In the genomic region with DNA sequence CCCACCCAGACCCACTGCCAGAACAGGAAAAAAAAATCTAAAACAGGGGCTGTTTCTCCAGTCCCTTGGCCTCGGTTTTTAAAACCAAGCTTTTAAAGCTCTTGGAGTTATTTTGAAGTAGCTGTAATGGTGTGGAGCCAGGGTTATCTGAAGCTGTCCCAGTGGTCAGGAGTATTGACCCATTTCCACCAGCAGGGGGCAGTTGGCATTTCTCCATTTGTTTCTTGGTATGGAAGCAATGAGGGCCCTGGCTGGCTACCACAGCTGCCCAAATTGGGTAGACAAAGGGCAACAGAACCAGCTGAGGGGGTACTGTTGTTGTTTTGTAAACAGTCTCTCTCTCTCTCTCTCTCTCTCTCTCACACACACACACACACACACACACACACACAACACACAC, we compare ENCODE assay signal across 7 mouse cellular contexts.
A peak's percentile ranks its signal among the peaks of the same experiment; 100 is the strongest.
DNase-seq lines count a peak whose midpoint lies in the region; TF ChIP-seq lines count a peak whose summit lies in the region.

No protein-coding gene starts in this region.

- H3K4me1 ChIP-seq in MEL (ENCODE audit: control insufficient read depth in 1 of 2, insufficient read depth in 2 of 2, low read length in 2 of 2): 0 out of 4 replicates have a peak, but pooled peaks cover 0 to 2% of the 10 kb centered on the region in 2 experiments
- peaks cover 3% of the 10 kb centered on the region for H3K4me1 ChIP-seq in bone marrow, adult 2 months (ENCODE audit: control insufficient read depth, insufficient read depth, low read length)
- no peaks in the 10 kb centered on the region for H3K4me1 ChIP-seq in lung, adult 2 months (ENCODE audit: control insufficient read depth, insufficient read depth, low read length)

- peak; percentile 61 to 72 (median 70) for TF ChIP-seq CTCF in MEL (IDR thresholded peaks at IDR 0.05 in 2 of 3, conservative IDR thresholded peaks at IDR 0.05 in 1 of 3; ENCODE audit: control insufficient read depth in 1 of 3, insufficient read depth in 1 of 3, low read depth in 2 of 3, low read length in 3 of 3, poor library complexity in 1 of 3, severe bottlenecking in 1 of 3)
- TF ChIP-seq CTCF in bone marrow, adult 2 months (IDR thresholded peaks at IDR 0.05; ENCODE audit: control insufficient read depth, insufficient read depth, low read length): peak; percentile 67
- TF ChIP-seq CTCF in lung, adult 2 months (IDR thresholded peaks at IDR 0.05; ENCODE audit: insufficient read depth, low read length): peak; percentile 63

- H3K79me2 ChIP-seq in MEL (ENCODE audit: control insufficient read depth, insufficient read depth, low read length, poor library complexity): no peaks in the 10 kb centered on the region

- H3K27me3 ChIP-seq in MEL (ENCODE audit: control insufficient read depth in 1 of 2, insufficient read depth in 2 of 2, low read length in 2 of 2): no peaks in the 10 kb centered on the region

- peak; percentile 75 for TF ChIP-seq RAD21 in MEL (IDR thresholded peaks at IDR 0.05; ENCODE audit: low read depth, low read length)

- intact Hi-C loops in left cerebral cortex, postnatal 36 days (cut with DNase I): no loop called here
- intact Hi-C loops in heart, postnatal 10 days (cut with DNase I): loop anchor here (1.0 kb wide), 1 partner anchor 215 kb away; no protein-coding TSS in a partner anchor

- H3K27ac ChIP-seq in MEL (ENCODE audit: control insufficient read depth, low read depth, low read length): no peak overlapping the region
- no peak overlapping the region for H3K27ac ChIP-seq in bone marrow, adult 2 months (ENCODE audit: control insufficient read depth, insufficient read depth, low read depth, low read length, poor library complexity)

- no peak overlapping the region for H3K4me3 ChIP-seq in MEL (ENCODE audit: control insufficient read depth in 1 of 2, insufficient read depth in 1 of 2, low read depth in 2 of 2, low read length in 2 of 2)
- H3K4me3 ChIP-seq in bone marrow, adult 2 months (replicated peaks; ENCODE audit: control insufficient read depth, low read depth, low read length): no peak overlapping the region
- no peak overlapping the region for H3K4me3 ChIP-seq in lung, adult 2 months (replicated peaks; ENCODE audit: extremely low read depth, low read depth, low read length)

- no peak for TF ChIP-seq EP300 in MEL (IDR thresholded peaks at IDR 0.05; ENCODE audit: low read depth in 1 of 2, low read length in 2 of 2)

- no peaks in the 10 kb centered on the region for H3K9me3 ChIP-seq in MEL (replicated peaks; ENCODE audit: insufficient read depth, low read length)

- no peak overlapping the region for H3K9ac ChIP-seq in MEL (ENCODE audit: control insufficient read depth, low read depth, low read length, poor library complexity, severe bottlenecking)

- TF ChIP-seq POLR2A in MEL (IDR thresholded peaks at IDR 0.05; ENCODE audit: control insufficient read depth in 1 of 2, insufficient read depth in 1 of 2, low read depth in 1 of 2, low read length in 2 of 2, poor library complexity in 1 of 2): no peak
- no peak for TF ChIP-seq POLR2A in bone marrow, adult 2 months (IDR thresholded peaks at IDR 0.05; ENCODE audit: borderline replicate concordance, control insufficient read depth, low read depth, low read length)
- no peak for TF ChIP-seq POLR2A in lung, adult 2 months (IDR thresholded peaks at IDR 0.05; ENCODE audit: borderline replicate concordance, extremely low read depth, low read depth, low read length)

- peak; percentile 37 for DNase-seq in left cerebral cortex, adult 11 months (ENCODE audit: low spot score)
- no peak for DNase-seq in left cerebral cortex, postnatal 36 days (ENCODE audit: low spot score in 2 of 2)
- peak; percentile 54 for DNase-seq in MEL (ENCODE audit: low read depth, low spot score)
- peak; percentile 45 to 73 for DNase-seq in heart, postnatal 10 days
- DNase-seq in lung, adult 2 months: peak; percentile 55
- DNase-seq in spleen, postnatal 4 days (ENCODE audit: low spot score in 2 of 2): peak; percentile 49 to 74

- no peaks in the 10 kb centered on the region for H3K36me3 ChIP-seq in MEL (ENCODE audit: control insufficient read depth in 1 of 2, insufficient read depth in 2 of 2, low read length in 2 of 2)

- WGBS in bone marrow, adult 2 months: 67% methylated on average over 1 of the region's 1 CpGs
- 56% methylated on average over 1 of the region's 1 CpGs for WGBS in lung, adult 2 months

TF ChIP-seq in MEL, 35 proteins besides CTCF, POLR2A, EP300 and RAD21:
- TF ChIP-seq E2F4 (IDR thresholded peaks at IDR 0.05; ENCODE audit: borderline replicate concordance, low read depth, low read length) (no peak), SMC3 (IDR thresholded peaks at IDR 0.05; ENCODE audit: low read depth, low read length) (peak; percentile 84), ZC3H11A (IDR thresholded peaks at IDR 0.05; ENCODE audit: low read depth, low read length) (peak; percentile 63)

Comparison
In these comparisons a context has a peak if more than half of its experiments do, and no peak if none do; other contexts are left out.
1. DNase-seq: peak in left cerebral cortex, adult 11 months (single experiment), MEL (single experiment), heart, postnatal 10 days (2 of 2), lung, adult 2 months (single experiment) and spleen, postnatal 4 days (2 of 2); none in left cerebral cortex, postnatal 36 days (0 of 2).
2. Peak in every context shown above with its lines, with median percentiles within 50 percentile points of each other: CTCF ChIP-seq.